Mouse (Mus musculus) MEL (cell line): ENCODE results near the gene Gmppa. TPM values are rescaled to one million over a fixed set of nuclear protein-coding genes. Genes with fewer than 3 reads are reported as not detected.
A peak's percentile ranks its signal among the peaks of the same experiment; 100 is the strongest.

Experiments
- DNase-seq: peaks from one replicate; pipeline ENCODE4 v3.0.0; 2011; ENCODE audit warnings: low read depth, low spot score
- H3K27ac ChIP-seq: 2 replicates; pipeline ENCODE4 v1.5.1; 2012; ENCODE audit warnings: low read depth, mild to moderate bottlenecking, control low read depth, low read length, moderate library complexity; ENCODE audit not compliant: control insufficient read depth
- H3K27me3 ChIP-seq, 2 experiments: fragments of 150-350 bp in 1 of 2; sonication (generic) in 1 of 2; 2 replicates each; pipeline ENCODE4 v1.6.1; 2012; ENCODE audit warnings: low read length in 2 of 2, mild to moderate bottlenecking in 2 of 2, improper control_type of control experiment in 1 of 2, moderate library complexity in 1 of 2; ENCODE audit not compliant: insufficient read depth in 2 of 2, control insufficient read depth in 1 of 2
- H3K36me3 ChIP-seq, 2 experiments: 2 replicates each; pipeline ENCODE4 v1.6.1; 2012 to 2014; ENCODE audit warnings: low read length in 2 of 2, improper control_type of control experiment in 1 of 2, inconsistent platforms in 1 of 2, mild to moderate bottlenecking in 1 of 2; ENCODE audit not compliant: insufficient read depth in 2 of 2, control insufficient read depth in 1 of 2
- H3K4me1 ChIP-seq, 2 experiments: fragments of 150-350 bp in 1 of 2; sonication (generic) in 1 of 2; 2 replicates each; pipeline ENCODE4 v1.6.1; 2012; ENCODE audit warnings: low read length in 2 of 2, improper control_type of control experiment in 1 of 2, mild to moderate bottlenecking in 1 of 2; ENCODE audit not compliant: insufficient read depth in 2 of 2, control insufficient read depth in 1 of 2
- H3K4me3 ChIP-seq, 2 experiments: fragments of 150-350 bp in 1 of 2; sonication (generic) in 1 of 2; 2 replicates each; pipeline ENCODE4 v1.5.1; 2012; ENCODE audit warnings: low read depth in 2 of 2, low read length in 2 of 2, mild to moderate bottlenecking in 2 of 2, moderate library complexity in 2 of 2, control low read depth in 1 of 2, improper control_type of control experiment in 1 of 2; ENCODE audit not compliant: control insufficient read depth in 1 of 2, insufficient read depth in 1 of 2
- H3K79me2 ChIP-seq: 2 replicates; pipeline ENCODE4 v1.6.1; 2012; ENCODE audit warnings: mild to moderate bottlenecking, low read length, moderate library complexity; ENCODE audit not compliant: control insufficient read depth, poor library complexity, insufficient read depth
- H3K9ac ChIP-seq: 2 replicates; pipeline ENCODE4 v1.6.1; 2012; ENCODE audit warnings: low read depth, mild to moderate bottlenecking, control low read depth, low read length, moderate library complexity; ENCODE audit not compliant: control insufficient read depth, poor library complexity, severe bottlenecking
- H3K9me3 ChIP-seq: fragments of 150-350 bp; sonication (generic); replicated peaks from 2 replicates; pipeline ENCODE4 v1.6.1; 2012; ENCODE audit warnings: mild to moderate bottlenecking, low read length, improper control_type of control experiment, moderate library complexity; ENCODE audit not compliant: insufficient read depth
- BHLHE40 ChIP-seq: IDR thresholded peaks from 2 replicates; pipeline ENCODE4 v1.6.1; 2012; ENCODE audit warnings: low read depth, mild to moderate bottlenecking, inconsistent platforms, low read length, improper control_type of control experiment, borderline replicate concordance
- CHD1 ChIP-seq: IDR thresholded peaks from 2 replicates; pipeline ENCODE4 v1.6.1; 2012; ENCODE audit warnings: low read depth, mild to moderate bottlenecking, inconsistent platforms, low read length, improper control_type of control experiment
- CHD2 ChIP-seq: IDR thresholded peaks from 2 replicates; pipeline ENCODE4 v1.6.1; 2011; ENCODE audit warnings: low read length, improper control_type of control experiment
- CTCF ChIP-seq, 3 experiments: IDR thresholded peaks in 2 of 3; conservative IDR thresholded peaks in 1 of 3; 2 replicates each; pipeline ENCODE4 v1.5.1; 2011 to 2012; ENCODE audit warnings: low read length in 3 of 3, low read depth in 2 of 3, mild to moderate bottlenecking in 2 of 3, improper control_type of control experiment in 1 of 3, inconsistent platforms in 1 of 3, mixed read lengths in 1 of 3, moderate library complexity in 1 of 3; ENCODE audit not compliant: control insufficient read depth in 1 of 3, insufficient read depth in 1 of 3, poor library complexity in 1 of 3, severe bottlenecking in 1 of 3
- EP300 ChIP-seq, 2 experiments: IDR thresholded peaks; 2 replicates each; pipeline ENCODE4 v1.6.1; 2011; ENCODE audit warnings: improper control_type of control experiment in 2 of 2, low read length in 2 of 2, low read depth in 1 of 2, mild to moderate bottlenecking in 1 of 2
- ETS1 ChIP-seq: IDR thresholded peaks from 2 replicates; pipeline ENCODE4 v1.6.1; 2012; ENCODE audit warnings: low read depth, mild to moderate bottlenecking, inconsistent platforms, low read length, improper control_type of control experiment, moderate library complexity
- GATA1 ChIP-seq: IDR thresholded peaks from 2 replicates; pipeline ENCODE4 v1.6.1; 2011; ENCODE audit warnings: low read depth, low read length, improper control_type of control experiment
- HCFC1 ChIP-seq: IDR thresholded peaks from 2 replicates; pipeline ENCODE4 v1.6.1; 2012; ENCODE audit warnings: low read depth, mild to moderate bottlenecking, inconsistent platforms, low read length, improper control_type of control experiment, moderate library complexity
- JUND ChIP-seq: IDR thresholded peaks from 2 replicates; pipeline ENCODE4 v1.6.1; 2011; ENCODE audit warnings: low read depth, mild to moderate bottlenecking, improper control_type of control experiment, low read length
- KAT2A ChIP-seq: conservative IDR thresholded peaks from 2 replicates; pipeline ENCODE4 v1.6.1; 2012; ENCODE audit warnings: low read depth, low read length, improper control_type of control experiment, inconsistent platforms
- MAFK ChIP-seq: IDR thresholded peaks from 2 replicates; pipeline ENCODE4 v1.6.1; 2011; ENCODE audit warnings: low read depth, mild to moderate bottlenecking, low read length, improper control_type of control experiment, borderline replicate concordance
- MEF2A ChIP-seq: IDR thresholded peaks from 2 replicates; pipeline ENCODE4 v1.6.1; 2014; ENCODE audit warnings: low read depth, mild to moderate bottlenecking, inconsistent platforms, low read length, improper control_type of control experiment; ENCODE audit not compliant: poor library complexity, insufficient replicate concordance, severe bottlenecking; ENCODE audit errors: extremely low read depth
- MXI1 ChIP-seq: IDR thresholded peaks from 2 replicates; pipeline ENCODE4 v1.6.1; 2011; ENCODE audit warnings: mild to moderate bottlenecking, low read depth, low read length, improper control_type of control experiment
- MYB ChIP-seq: IDR thresholded peaks from 2 replicates; pipeline ENCODE4 v1.6.1; 2011; ENCODE audit warnings: mild to moderate bottlenecking, low read depth, low read length, improper control_type of control experiment
- MYC ChIP-seq: IDR thresholded peaks from 2 replicates; pipeline ENCODE4 v1.6.1; 2011; ENCODE audit warnings: low read depth, mild to moderate bottlenecking, low read length, improper control_type of control experiment, moderate library complexity
- NELFE ChIP-seq: IDR thresholded peaks from 2 replicates; pipeline ENCODE4 v1.6.1; 2011; ENCODE audit warnings: low read depth, low read length, improper control_type of control experiment
- POLR2A ChIP-seq, 2 experiments: IDR thresholded peaks; 2 replicates each; pipeline ENCODE4 v1.6.1; 2011 to 2012; ENCODE audit warnings: low read length in 2 of 2, mild to moderate bottlenecking in 2 of 2, control low read depth in 1 of 2, improper control_type of control experiment in 1 of 2, low read depth in 1 of 2, moderate library complexity in 1 of 2; ENCODE audit not compliant: control insufficient read depth in 1 of 2, insufficient read depth in 1 of 2, poor library complexity in 1 of 2
- POLR2AphosphoS2 ChIP-seq: IDR thresholded peaks from 2 replicates; pipeline ENCODE4 v1.6.1; 2011; ENCODE audit warnings: low read length, improper control_type of control experiment
- POLR2AphosphoS5 ChIP-seq: IDR thresholded peaks from 2 replicates; pipeline ENCODE4 v1.6.1; 2012; ENCODE audit warnings: low read depth, borderline replicate concordance, mild to moderate bottlenecking, inconsistent platforms, low read length, moderate library complexity, mixed read lengths
- RAD21 ChIP-seq: IDR thresholded peaks from 2 replicates; pipeline ENCODE4 v1.6.1; 2011; ENCODE audit warnings: mild to moderate bottlenecking, low read depth, low read length, improper control_type of control experiment
- SMC3 ChIP-seq: IDR thresholded peaks from 2 replicates; pipeline ENCODE4 v1.6.1; 2011; ENCODE audit warnings: low read depth, low read length, improper control_type of control experiment
- TAL1 ChIP-seq: IDR thresholded peaks from 2 replicates; pipeline ENCODE4 v1.6.1; 2012; ENCODE audit warnings: mild to moderate bottlenecking, inconsistent platforms, low read length, moderate library complexity, mixed read lengths
- TBP ChIP-seq: IDR thresholded peaks from 2 replicates; pipeline ENCODE4 v1.8.0; 2011; ENCODE audit warnings: low read depth, low read length, improper control_type of control experiment
- TCF12 ChIP-seq: IDR thresholded peaks from 2 replicates; pipeline ENCODE4 v1.6.1; 2014; ENCODE audit warnings: low read depth, mild to moderate bottlenecking, inconsistent platforms, low read length, improper control_type of control experiment, moderate library complexity
- UBTF ChIP-seq: IDR thresholded peaks from 2 replicates; pipeline ENCODE4 v1.6.1; 2012; ENCODE audit warnings: low read depth, mild to moderate bottlenecking, inconsistent platforms, low read length, improper control_type of control experiment, moderate library complexity, borderline replicate concordance; ENCODE audit not compliant: insufficient read depth
- USF2 ChIP-seq, 2 experiments: IDR thresholded peaks; 2 replicates each; pipeline ENCODE4 v1.6.1; 2011 to 2012; ENCODE audit warnings: improper control_type of control experiment in 2 of 2, low read length in 2 of 2, borderline replicate concordance in 1 of 2, inconsistent platforms in 1 of 2, low read depth in 1 of 2, mild to moderate bottlenecking in 1 of 2; ENCODE audit not compliant: insufficient read depth in 1 of 2
- ZC3H11A ChIP-seq: IDR thresholded peaks from 2 replicates; pipeline ENCODE4 v1.6.1; 2012; ENCODE audit warnings: low read depth, mild to moderate bottlenecking, inconsistent platforms, low read length, improper control_type of control experiment
- ZNF384 ChIP-seq: IDR thresholded peaks from 2 replicates; pipeline ENCODE4 v1.6.1; 2012; ENCODE audit warnings: low read depth, mild to moderate bottlenecking, inconsistent platforms, low read length, improper control_type of control experiment
- polyA plus RNA-seq, 2 experiments: library from polyadenylated mRNA; stranded (reverse) in 1 of 2; unstranded in 1 of 2; fragments of >175 nt in 1 of 2; fragments of >200 nt in 1 of 2; gene quantifications; 2 replicates each; pipeline versions ENCODE4 v1.2.1 to v1.2.4; 2012; ENCODE audit warnings: low replicate concordance in 2 of 2, low read depth in 1 of 2; ENCODE audit not compliant: insufficient read length in 2 of 2, insufficient read depth in 1 of 2, missing spikeins in 1 of 2
- total RNA-seq: library from RNA; depleted of rRNA; stranded (reverse); fragments of 300-350 nt; gene quantifications from 2 replicates; pipeline ENCODE4 v1.2.3, GENCODE M21; 2012

The Gmppa gene
- total and polyA plus RNA-seq, 3 experiments, result 65.0 to 145 TPM; not detected in 1

DNA sequence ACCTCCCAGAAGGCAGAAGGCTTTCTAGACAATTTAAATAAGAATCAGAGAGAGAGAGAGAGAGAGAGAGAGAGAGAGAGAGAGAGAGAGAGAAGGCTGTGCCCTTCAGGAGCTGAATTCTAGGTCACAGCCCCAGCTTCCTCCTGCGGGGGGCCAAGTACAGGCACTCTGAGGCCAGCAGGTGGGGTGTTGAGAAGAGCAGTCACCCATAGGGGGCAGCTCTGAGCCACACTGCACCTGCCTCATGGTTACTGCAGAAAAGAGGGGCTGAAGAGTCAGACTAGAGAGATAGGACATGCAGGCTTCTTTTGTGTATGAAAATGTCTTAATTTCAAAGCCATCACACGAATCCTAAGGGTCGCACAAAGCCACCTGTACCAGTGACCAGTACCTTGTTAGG, 22.0 kb upstream of the Gmppa start:
- no peak overlapping the region for H3K27ac ChIP-seq
- H3K36me3 ChIP-seq, result no peaks in the 10 kb centered on the region
- H3K9ac ChIP-seq, result no peak overlapping the region
- H3K4me1 ChIP-seq, result no peaks in the 10 kb centered on the region
- no peak overlapping the region for H3K4me3 ChIP-seq
- TF ChIP-seq JUND, result peak; percentile 22; the same call in 1 of the 2 replicates
- TF ChIP-seq ETS1, result no peak
- no peak for TF ChIP-seq GATA1
- peak; percentile 49 for TF ChIP-seq RAD21
- no peak for TF ChIP-seq USF2 (IDR thresholded peaks at IDR 0.05; ENCODE audit: borderline replicate concordance in 1 of 2, insufficient read depth in 1 of 2, low read depth in 1 of 2, low read length in 2 of 2)
- no peak for TF ChIP-seq ZNF384
- no peak for TF ChIP-seq CHD2
- TF ChIP-seq MAFK, result no peak
- TF ChIP-seq TCF12, result no peak
- TF ChIP-seq POLR2A (IDR thresholded peaks at IDR 0.05; ENCODE audit: control insufficient read depth in 1 of 2, insufficient read depth in 1 of 2, low read depth in 1 of 2, low read length in 2 of 2, poor library complexity in 1 of 2), result no peak
- 0 out of 2 replicates have a peak, but pooled peaks have one; percentile 15 for TF ChIP-seq MYC
- TF ChIP-seq SMC3, result peak; percentile 66
- no peak for TF ChIP-seq POLR2AphosphoS5
- no peak for TF ChIP-seq CHD1
- peak; percentile 76 to 92 (median 82) for TF ChIP-seq CTCF (IDR thresholded peaks at IDR 0.05 in 2 of 3, conservative IDR thresholded peaks at IDR 0.05 in 1 of 3; ENCODE audit: control insufficient read depth in 1 of 3, insufficient read depth in 1 of 3, low read depth in 2 of 3, low read length in 3 of 3, poor library complexity in 1 of 3, severe bottlenecking in 1 of 3)
- TF ChIP-seq MEF2A, result no peak
- no peak for TF ChIP-seq EP300 (IDR thresholded peaks at IDR 0.05; ENCODE audit: low read depth in 1 of 2, low read length in 2 of 2)
- TF ChIP-seq TAL1, result no peak
- TF ChIP-seq NELFE, result no peak
- DNase-seq, result peak; percentile 70
- no peaks in the 10 kb centered on the region for H3K79me2 ChIP-seq
- no peaks in the 10 kb centered on the region for H3K27me3 ChIP-seq
- no peaks in the 10 kb centered on the region for H3K9me3 ChIP-seq

GRCm38 (mm10) chr1:75421794-75422193, 13.9 kb upstream of the Gmppa start:
- H3K9me3 ChIP-seq, result no peaks in the 10 kb centered on the region
- TF ChIP-seq BHLHE40 (no peak), MYB (no peak), ZNF384 (no peak), POLR2A (IDR thresholded peaks at IDR 0.05; ENCODE audit: control insufficient read depth in 1 of 2, insufficient read depth in 1 of 2, low read depth in 1 of 2, low read length in 2 of 2, poor library complexity in 1 of 2) (no peak), KAT2A (no peak), UBTF (no peak), CHD1 (no peak), HCFC1 (no peak), MAFK (no peak), MXI1 (no peak), ZC3H11A (no peak), TBP (no peak), POLR2AphosphoS2 (no peak)
- no peak overlapping the region for H3K4me3 ChIP-seq
- no peaks in the 10 kb centered on the region for H3K27me3 ChIP-seq
- H3K9ac ChIP-seq, result no peak overlapping the region
- no peak for DNase-seq
- H3K4me1 ChIP-seq, result 0 out of 4 replicates have a peak, but pooled peaks cover 0 to 2% of the 10 kb centered on the region in 2 experiments
- H3K79me2 ChIP-seq, result no peaks in the 10 kb centered on the region
- H3K27ac ChIP-seq, result no peak overlapping the region
- no peaks in the 10 kb centered on the region for H3K36me3 ChIP-seq
